Mouse (Mus musculus): Measurements from ENCODE around the gene Adam1a. TPM values are rescaled to one million over a fixed set of nuclear protein-coding genes. Genes with fewer than 3 reads are reported as not detected.

Gene Adam1a
- polyA plus RNA-seq, 1 experiment from 2014 or later = 0.50 TPM

- TF ChIP-seq CTCF (IDR thresholded peaks at IDR 0.05; ENCODE audit: low read depth) (no peak), EP300 (optimal IDR thresholded peaks at IDR 0.05) (no peak)
- Histone ChIP-seq H3K36me3 (ENCODE audit: control insufficient read depth, insufficient read depth, low read length) (peaks cover 25% of the 10 kb centered on the region), H3K9me3 (ENCODE audit: control insufficient read depth, low read length) (no peaks in the 10 kb centered on the region), H3K4me2 (replicated peaks; ENCODE audit: low read depth) (no peak overlapping the region), H3K9ac (ENCODE audit: low read length) (no peak overlapping the region), H3K4me1 (replicated peaks; ENCODE audit: control insufficient read depth, insufficient read depth) (no peaks in the 10 kb centered on the region), H3K4me3 (ENCODE audit: low read depth, low read length) (no peak overlapping the region), H3K27me3 (ENCODE audit: control insufficient read depth, insufficient read depth, low read length) (no peaks in the 10 kb centered on the region), H3K27ac (replicated peaks) (no peak overlapping the region)
- WGBS = 92% methylated on average over 2 of the region's 2 CpGs
- no peak for ATAC-seq (ENCODE audit: low FRiP score, low TSS enrichment)
- no peak for DNase-seq (ENCODE audit: low spot score)
Measured at GRCm38 (mm10) chr5:121537588-121537987, 7.7 kb downstream of the Adam1a start.

GRCm38 (mm10) chr5:121536921-121537555 lies 8.2 kb downstream of the Adam1a start:
- 77% methylated on average over 7 of the region's 7 CpGs for WGBS
- no peaks in the 10 kb centered on the region for H3K27me3 ChIP-seq (ENCODE audit: control insufficient read depth, insufficient read depth, low read length)

GRCm38 (mm10) chr5:121535116-121535515 lies 10.2 kb downstream of the Adam1a start:
- no peak for ATAC-seq (ENCODE audit: low FRiP score, low TSS enrichment)
- Histone ChIP-seq H3K36me3 (ENCODE audit: control insufficient read depth, insufficient read depth, low read length) (peaks cover 34% of the 10 kb centered on the region), H3K9me3 (ENCODE audit: control insufficient read depth, low read length) (no peaks in the 10 kb centered on the region)

More at GRCm38 (mm10) chr5:121536921-121537555, 8.2 kb downstream of the Adam1a start:
- Histone ChIP-seq H3K4me3 (ENCODE audit: low read depth, low read length) (no peak overlapping the region), H3K9ac (ENCODE audit: low read length) (no peak overlapping the region), H3K9me3 (ENCODE audit: control insufficient read depth, low read length) (no peaks in the 10 kb centered on the region), H3K4me2 (replicated peaks; ENCODE audit: low read depth) (no peak overlapping the region), H3K27ac (replicated peaks) (no peak overlapping the region), H3K36me3 (ENCODE audit: control insufficient read depth, insufficient read depth, low read length) (peaks cover 31% of the 10 kb centered on the region), H3K4me1 (replicated peaks; ENCODE audit: control insufficient read depth, insufficient read depth) (no peaks in the 10 kb centered on the region)
- no peak for TF ChIP-seq CTCF (IDR thresholded peaks at IDR 0.05; ENCODE audit: low read depth)
- no peak for TF ChIP-seq EP300 (optimal IDR thresholded peaks at IDR 0.05)
- DNase-seq (ENCODE audit: low spot score) = no peak
- ATAC-seq (ENCODE audit: low FRiP score, low TSS enrichment) = no peak

GRCm38 (mm10) chr5:121534521-121534920 lies 10.8 kb downstream of the Adam1a start:
- Histone ChIP-seq H3K9me3 (ENCODE audit: control insufficient read depth, low read length) (no peaks in the 10 kb centered on the region), H3K9ac (ENCODE audit: low read length) (no peak overlapping the region), H3K4me1 (replicated peaks; ENCODE audit: control insufficient read depth, insufficient read depth) (no peaks in the 10 kb centered on the region), H3K4me2 (replicated peaks; ENCODE audit: low read depth) (no peak overlapping the region), H3K4me3 (ENCODE audit: low read depth, low read length) (no peak overlapping the region), H3K27ac (replicated peaks) (no peak overlapping the region), H3K36me3 (ENCODE audit: control insufficient read depth, insufficient read depth, low read length) (peaks cover 38% of the 10 kb centered on the region), H3K27me3 (ENCODE audit: control insufficient read depth, insufficient read depth, low read length) (no peaks in the 10 kb centered on the region)
- ATAC-seq (ENCODE audit: low FRiP score, low TSS enrichment) (no peak), DNase-seq (ENCODE audit: low spot score) (peak; percentile 24)
- no peak for TF ChIP-seq EP300 (optimal IDR thresholded peaks at IDR 0.05)
- peak; percentile 58 for TF ChIP-seq CTCF (IDR thresholded peaks at IDR 0.05; ENCODE audit: low read depth)
- WGBS = 91% methylated on average over 5 of the region's 5 CpGs

More at GRCm38 (mm10) chr5:121535116-121535515, 10.2 kb downstream of the Adam1a start:
- Histone ChIP-seq H3K27ac (replicated peaks) (no peak overlapping the region), H3K4me2 (replicated peaks; ENCODE audit: low read depth) (no peak overlapping the region), H3K9ac (ENCODE audit: low read length) (no peak overlapping the region), H3K27me3 (ENCODE audit: control insufficient read depth, insufficient read depth, low read length) (no peaks in the 10 kb centered on the region), H3K4me1 (replicated peaks; ENCODE audit: control insufficient read depth, insufficient read depth) (no peaks in the 10 kb centered on the region), H3K4me3 (ENCODE audit: low read depth, low read length) (no peak overlapping the region)
- DNase-seq (ENCODE audit: low spot score) = no peak
- no peak for TF ChIP-seq CTCF (IDR thresholded peaks at IDR 0.05; ENCODE audit: low read depth)
- no peak for TF ChIP-seq EP300 (optimal IDR thresholded peaks at IDR 0.05)
- WGBS = 85% methylated on average over 3 of the region's 3 CpGs

GRCm38 (mm10) chr5:121526961-121527360 lies 18.3 kb downstream of the Adam1a start:
- TF ChIP-seq CTCF (IDR thresholded peaks at IDR 0.05; ENCODE audit: low read depth) = no peak
- no peak for TF ChIP-seq EP300 (optimal IDR thresholded peaks at IDR 0.05)
- H3K4me2 ChIP-seq (replicated peaks; ENCODE audit: low read depth) = no peak overlapping the region
- WGBS = 86% methylated on average over 8 of the region's 8 CpGs
- H3K9ac ChIP-seq (ENCODE audit: low read length) = no peak overlapping the region
- no peak overlapping the region for H3K27ac ChIP-seq (replicated peaks)
- ATAC-seq (ENCODE audit: low FRiP score, low TSS enrichment) (no peak), DNase-seq (ENCODE audit: low spot score) (no peak)
- no peaks in the 10 kb centered on the region for H3K4me1 ChIP-seq (replicated peaks; ENCODE audit: control insufficient read depth, insufficient read depth)
- peaks cover 42% of the 10 kb centered on the region for H3K36me3 ChIP-seq (ENCODE audit: control insufficient read depth, insufficient read depth, low read length)
- no peaks in the 10 kb centered on the region for H3K27me3 ChIP-seq (ENCODE audit: control insufficient read depth, insufficient read depth, low read length)
- H3K4me3 ChIP-seq (ENCODE audit: low read depth, low read length) = no peak overlapping the region
- H3K9me3 ChIP-seq (ENCODE audit: control insufficient read depth, low read length) = no peaks in the 10 kb centered on the region

GRCm38 (mm10) chr5:121526526-121526925 lies 18.8 kb downstream of the Adam1a start:
- DNase-seq (ENCODE audit: low spot score) = no peak

More at GRCm38 (mm10) chr5:121526526-121526925, 18.8 kb downstream of the Adam1a start:
- ATAC-seq (ENCODE audit: low FRiP score, low TSS enrichment) = no peak
- no peaks in the 10 kb centered on the region for H3K27me3 ChIP-seq (ENCODE audit: control insufficient read depth, insufficient read depth, low read length)
- WGBS = 89% methylated on average over 7 of the region's 7 CpGs
- H3K4me3 ChIP-seq (ENCODE audit: low read depth, low read length) = no peak overlapping the region
- H3K4me1 ChIP-seq (replicated peaks; ENCODE audit: control insufficient read depth, insufficient read depth) = no peaks in the 10 kb centered on the region
- no peak overlapping the region for H3K9ac ChIP-seq (ENCODE audit: low read length)
- no peak overlapping the region for H3K4me2 ChIP-seq (replicated peaks; ENCODE audit: low read depth)
- H3K9me3 ChIP-seq (ENCODE audit: control insufficient read depth, low read length) = no peaks in the 10 kb centered on the region
- TF ChIP-seq EP300 (optimal IDR thresholded peaks at IDR 0.05) = no peak
- TF ChIP-seq CTCF (IDR thresholded peaks at IDR 0.05; ENCODE audit: low read depth) = no peak
- H3K27ac ChIP-seq (replicated peaks) = no peak overlapping the region
- H3K36me3 ChIP-seq (ENCODE audit: control insufficient read depth, insufficient read depth, low read length) = peaks cover 40% of the 10 kb centered on the region
